Mouse (Mus musculus): ENCODE measurements at regions not wholly inside any gene's neighbourhood (a gene's known extent, or its start where the extent isn't known, plus 50 kb on each side); places are given as distances from the start of the nearest gene placed in this dataset.

GRCm38 (mm10) chr15:51721363-51721762 is 2163.3 kb upstream of the Gm7489 start:
- Histone ChIP-seq H3K27me3 (replicated peaks) (peaks cover 2% of the 10 kb centered on the region), H3K9me3 (no peaks in the 10 kb centered on the region), H3K4me1 (peaks cover 11% of the 10 kb centered on the region), H3K36me3 (replicated peaks; ENCODE audit: low read length) (no peaks in the 10 kb centered on the region), H3K4me3 (replicated peaks) (no peak overlapping the region)
- TF ChIP-seq GATA1 (IDR thresholded peaks at IDR 0.05; ENCODE audit: borderline replicate concordance, low read length), result no peak
- TF ChIP-seq FLI1 (IDR thresholded peaks at IDR 0.05; ENCODE audit: low read length), result no peak

GRCm38 (mm10) chr15:51724127-51724526 is 2160.6 kb upstream of the Gm7489 start:
- no peak overlapping the region for H3K4me3 ChIP-seq (replicated peaks)
- TF ChIP-seq GATA1 (IDR thresholded peaks at IDR 0.05; ENCODE audit: borderline replicate concordance, low read length) (no peak), FLI1 (IDR thresholded peaks at IDR 0.05; ENCODE audit: low read length) (no peak)
- H3K4me1 ChIP-seq, result peaks cover 23% of the 10 kb centered on the region
- no peaks in the 10 kb centered on the region for H3K9me3 ChIP-seq
- no peaks in the 10 kb centered on the region for H3K36me3 ChIP-seq (replicated peaks; ENCODE audit: low read length)
- H3K27me3 ChIP-seq (replicated peaks), result peaks cover 2% of the 10 kb centered on the region

GRCm38 (mm10) chr15:51725457-51725856 is 2159.2 kb upstream of the Gm7489 start:
- no peaks in the 10 kb centered on the region for H3K9me3 ChIP-seq
- H3K27me3 ChIP-seq (replicated peaks), result no peaks in the 10 kb centered on the region
- TF ChIP-seq FLI1 (IDR thresholded peaks at IDR 0.05; ENCODE audit: low read length) (no peak), GATA1 (IDR thresholded peaks at IDR 0.05; ENCODE audit: borderline replicate concordance, low read length) (no peak)
- H3K36me3 ChIP-seq (replicated peaks; ENCODE audit: low read length), result no peaks in the 10 kb centered on the region
- H3K4me3 ChIP-seq (replicated peaks), result no peak overlapping the region
- peaks cover 31% of the 10 kb centered on the region for H3K4me1 ChIP-seq

DNA sequence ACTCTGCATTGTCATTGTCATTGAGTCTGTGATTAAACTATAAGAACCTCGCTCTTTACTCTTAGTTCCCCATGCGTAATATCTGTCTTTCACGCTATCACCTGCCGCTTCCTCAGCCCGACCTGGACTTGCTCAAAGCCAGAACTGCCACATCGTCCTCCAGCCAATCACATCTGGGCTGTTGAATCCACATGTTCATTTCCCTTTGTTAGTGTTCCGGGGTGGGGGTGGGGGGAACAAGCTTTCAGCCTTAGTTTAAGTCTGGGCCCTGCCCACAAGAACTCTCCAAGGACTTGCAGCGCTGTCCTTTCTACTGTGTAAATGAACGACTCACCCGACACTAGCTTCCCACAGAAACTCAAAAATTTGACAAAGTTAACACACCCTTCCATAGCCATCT is 2154.6 kb upstream of the Gm7489 start:
- H3K27me3 ChIP-seq (replicated peaks), result peaks cover 2% of the 10 kb centered on the region
- TF ChIP-seq GATA1 (IDR thresholded peaks at IDR 0.05; ENCODE audit: borderline replicate concordance, low read length) (no peak), FLI1 (IDR thresholded peaks at IDR 0.05; ENCODE audit: low read length) (no peak)

GRCm38 (mm10) chr15:51730805-51731412 is 2153.8 kb upstream of the Gm7489 start:
- H3K4me1 ChIP-seq, result peaks cover 31% of the 10 kb centered on the region
- H3K9me3 ChIP-seq, result peaks cover 11% of the 10 kb centered on the region
- H3K27me3 ChIP-seq (replicated peaks), result peaks cover 2% of the 10 kb centered on the region
- no peaks in the 10 kb centered on the region for H3K36me3 ChIP-seq (replicated peaks; ENCODE audit: low read length)
- H3K4me3 ChIP-seq (replicated peaks), result no peak overlapping the region
- no peak for TF ChIP-seq GATA1 (IDR thresholded peaks at IDR 0.05; ENCODE audit: borderline replicate concordance, low read length)
- no peak for TF ChIP-seq FLI1 (IDR thresholded peaks at IDR 0.05; ENCODE audit: low read length)

More for the DNA sequence above, 2154.6 kb upstream of the Gm7489 start:
- Histone ChIP-seq H3K9me3 (peaks cover 11% of the 10 kb centered on the region), H3K4me1 (peaks cover 36% of the 10 kb centered on the region), H3K36me3 (replicated peaks; ENCODE audit: low read length) (no peaks in the 10 kb centered on the region), H3K4me3 (replicated peaks) (no peak overlapping the region)

GRCm38 (mm10) chr15:51734194-51734593 is 2150.5 kb upstream of the Gm7489 start:
- Histone ChIP-seq H3K27me3 (replicated peaks) (peaks cover 2% of the 10 kb centered on the region), H3K9me3 (peaks cover 15% of the 10 kb centered on the region), H3K36me3 (replicated peaks; ENCODE audit: low read length) (no peaks in the 10 kb centered on the region), H3K4me1 (peaks cover 17% of the 10 kb centered on the region), H3K4me3 (replicated peaks) (no peak overlapping the region)
- no peak for TF ChIP-seq GATA1 (IDR thresholded peaks at IDR 0.05; ENCODE audit: borderline replicate concordance, low read length)
- no peak for TF ChIP-seq FLI1 (IDR thresholded peaks at IDR 0.05; ENCODE audit: low read length)

All from megakaryocyte, embryonic 14.5 days (primary cell).